Mouse (Mus musculus): ENCODE data around the gene Ssr2. TPM values are rescaled to one million over a fixed set of nuclear protein-coding genes. Genes with fewer than 3 reads are reported as not detected.

The Ssr2 gene
- total RNA-seq, 2 experiments from 2014 or later, result 86.8 to 91.6 TPM

DNA sequence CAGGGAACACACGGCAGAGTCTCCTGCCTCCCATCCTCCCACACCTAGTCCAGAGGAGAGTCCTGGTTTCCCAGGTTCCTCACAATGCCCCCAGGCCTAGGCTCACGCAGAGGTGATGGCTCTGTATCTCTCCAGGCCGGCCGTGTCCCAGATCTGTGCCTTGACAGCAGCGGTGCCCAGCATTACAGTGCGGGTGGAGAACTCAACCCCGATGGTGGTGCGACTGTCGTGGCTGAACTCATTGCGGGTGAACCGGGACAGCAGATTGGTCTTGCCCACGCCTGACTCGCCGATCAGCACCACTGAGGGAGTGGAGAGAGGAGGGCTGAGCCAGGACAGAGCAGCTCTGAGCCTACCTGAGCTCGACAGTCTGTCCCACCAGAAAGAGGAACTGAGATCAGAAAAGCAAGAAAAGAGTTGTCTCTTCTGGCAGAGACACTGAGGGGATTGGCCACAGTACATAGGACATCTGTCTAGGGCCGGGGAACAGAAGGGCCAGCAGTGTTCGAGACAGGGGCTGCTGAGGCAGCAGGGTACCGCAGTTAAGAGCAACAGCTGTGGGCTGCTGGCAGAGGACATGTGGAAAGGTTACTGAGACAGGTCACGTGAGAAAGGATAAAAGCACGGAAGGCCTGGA is 30.6 kb upstream of the Ssr2 start:
- H3K27ac ChIP-seq, result no peak overlapping the region
- no peak for DNase-seq (ENCODE audit: low spot score in 2 of 2)
- H3K4me3 ChIP-seq, result no peak overlapping the region
- TF ChIP-seq CTCF (conservative IDR thresholded peaks at IDR 0.05), result no peak

DNA sequence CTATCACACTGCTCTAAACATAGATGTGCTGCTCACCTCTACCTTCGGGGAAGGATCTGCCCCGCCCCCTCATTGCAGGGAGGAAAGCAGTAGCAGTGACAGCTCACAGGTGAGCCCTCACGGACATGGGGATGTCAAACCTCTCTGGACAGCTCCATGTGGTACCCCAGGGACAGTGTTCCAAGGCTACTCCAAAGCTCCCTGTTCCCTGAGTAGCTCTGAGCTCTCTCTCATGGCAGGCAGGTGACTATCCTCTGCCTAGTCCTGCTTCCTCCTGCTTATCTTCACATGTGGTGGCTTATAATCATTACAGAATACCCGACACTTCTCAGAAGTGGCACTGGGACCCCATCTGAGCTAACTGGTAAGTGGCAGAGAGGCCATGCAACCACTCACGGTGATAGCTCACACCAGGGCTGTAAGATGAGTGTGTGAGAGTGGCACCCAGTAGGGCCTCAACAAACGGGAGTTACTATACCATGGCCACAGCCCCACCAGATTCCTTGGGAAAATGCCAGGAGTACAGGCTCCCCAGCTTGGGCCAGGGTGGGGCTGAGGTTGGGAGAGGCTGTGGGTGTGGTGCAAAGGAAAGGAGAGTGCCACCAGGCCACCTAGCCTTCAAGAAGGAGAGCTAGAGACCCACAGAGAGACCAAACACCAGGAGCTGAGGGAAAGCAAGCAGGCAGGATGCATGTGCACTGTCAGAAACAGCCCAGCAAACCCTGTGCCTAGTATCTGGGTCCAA is 28.8 kb upstream of the Ssr2 start:
- Histone ChIP-seq H3K4me3 (no peak overlapping the region), H3K27ac (no peak overlapping the region)
- DNase-seq (ENCODE audit: low spot score in 2 of 2), result no peak
- TF ChIP-seq CTCF (conservative IDR thresholded peaks at IDR 0.05), result no peak

DNA sequence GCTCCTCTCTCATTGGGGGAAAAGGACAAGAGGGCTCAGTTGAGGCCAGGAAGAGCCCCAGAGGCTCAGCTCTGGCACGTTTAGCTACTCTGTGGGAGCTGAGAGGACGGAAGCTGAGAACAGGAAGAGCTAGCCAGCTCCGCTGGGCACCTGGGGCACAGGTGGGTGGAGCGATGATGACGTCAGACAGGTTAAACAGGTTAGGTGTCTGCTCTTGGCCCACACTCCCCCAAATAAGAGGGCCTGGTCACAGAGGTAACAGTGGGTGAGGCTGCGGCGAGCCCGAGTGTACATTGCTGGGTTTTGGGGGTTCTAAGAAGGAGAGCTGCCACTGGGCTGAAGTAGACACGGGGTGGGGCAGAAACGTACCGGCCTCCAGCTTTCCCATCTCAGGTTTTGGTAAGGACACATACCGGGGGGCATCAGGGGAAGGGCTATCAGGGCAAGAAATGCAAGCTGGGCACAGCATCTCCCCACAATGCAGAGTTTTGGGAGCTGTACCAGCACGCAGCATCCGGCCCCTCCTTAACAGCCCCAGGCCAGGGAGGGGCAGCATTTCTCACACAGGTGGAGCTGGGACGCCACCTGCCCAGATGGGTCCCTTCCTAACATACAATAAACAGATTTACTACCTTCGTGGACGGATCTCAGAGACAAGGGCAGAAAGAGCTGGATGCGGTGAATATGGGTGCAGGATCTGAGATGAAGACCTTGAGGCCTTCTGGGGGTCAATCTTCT is 27.3 kb upstream of the Ssr2 start, which contains the start of gene Rab25:
Gene Rab25, minus strand, starts transcription at position 121 of the 738 bp plus-strand sequence.
- DNase-seq (ENCODE audit: low spot score in 2 of 2), result no peak
- Histone ChIP-seq H3K27ac (no peak within 1 kb of the TSS), H3K4me3 (no peak within 1 kb of the TSS)
- TF ChIP-seq CTCF (conservative IDR thresholded peaks at IDR 0.05), result no peak

DNA sequence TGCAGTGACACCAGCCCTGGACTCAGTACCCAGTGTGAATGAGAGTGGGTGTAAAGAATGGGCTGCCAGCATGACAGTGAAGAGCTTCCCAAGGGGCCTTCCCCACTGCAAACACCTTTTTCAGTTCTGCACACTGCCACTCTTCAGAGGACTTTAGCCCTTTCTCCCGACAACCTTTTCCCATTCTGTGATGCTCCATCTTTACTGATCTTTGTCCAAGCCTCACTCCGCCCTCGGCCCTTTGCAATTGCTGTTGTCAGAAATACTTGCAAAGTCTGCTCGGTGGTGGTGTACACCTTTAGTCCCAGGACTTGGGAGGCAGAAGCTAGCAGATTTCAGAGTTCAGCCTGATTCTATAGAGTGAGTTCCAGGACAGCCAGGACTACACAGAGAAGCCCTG is 24.1 kb upstream of the Ssr2 start:
- TF ChIP-seq CTCF (conservative IDR thresholded peaks at IDR 0.05), result no peak
- H3K27ac ChIP-seq, result no peak overlapping the region
- DNase-seq (ENCODE audit: low spot score in 2 of 2), result no peak
- peak overlapping the region; percentile 98 for H3K4me3 ChIP-seq

DNA sequence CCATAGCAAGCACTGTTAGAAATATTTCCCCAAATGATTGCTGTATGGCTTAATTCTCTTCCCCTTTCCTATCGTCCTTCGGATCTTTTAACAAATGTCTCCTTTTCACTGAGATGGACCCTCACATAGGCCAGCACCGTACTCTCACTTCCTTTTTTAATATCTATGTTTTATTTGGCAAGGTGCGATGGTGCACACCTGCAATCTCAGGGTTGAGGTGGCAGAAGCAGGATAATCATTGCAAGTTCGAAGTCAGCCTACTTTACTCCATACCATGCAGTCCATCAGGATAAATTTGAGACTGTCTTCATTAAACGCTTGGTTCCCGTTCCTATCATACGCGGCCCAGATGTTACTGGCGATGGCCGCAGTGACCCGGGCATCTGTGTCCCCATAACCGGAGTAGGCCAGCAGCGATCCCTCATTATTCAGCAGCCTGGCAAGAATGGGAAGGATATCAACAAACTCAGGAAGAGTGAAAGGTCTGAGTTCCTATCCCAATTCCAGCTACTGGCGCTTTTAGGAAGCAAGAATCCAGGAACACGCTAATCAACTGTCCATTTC is 23.5 kb upstream of the Ssr2 start:
- TF ChIP-seq CTCF (conservative IDR thresholded peaks at IDR 0.05), result no peak
- DNase-seq (ENCODE audit: low spot score in 2 of 2), result no peak
- Histone ChIP-seq H3K4me3 (peak overlapping the region; percentile 98), H3K27ac (peak overlapping the region; percentile 99)

GRCm38 (mm10) chr3:88552676-88553524 is 22.8 kb upstream of the Ssr2 start, which contains the start of gene Lamtor2:
Gene Lamtor2 (minus strand): TSS chr3:88553074.
- Histone ChIP-seq H3K4me3 (peak within 1 kb of the TSS; percentile 98), H3K27ac (peak within 1 kb of the TSS; percentile 99)
- TF ChIP-seq CTCF (conservative IDR thresholded peaks at IDR 0.05), result no peak
- peak; percentile 99 for DNase-seq (ENCODE audit: low spot score in 2 of 2)

DNA sequence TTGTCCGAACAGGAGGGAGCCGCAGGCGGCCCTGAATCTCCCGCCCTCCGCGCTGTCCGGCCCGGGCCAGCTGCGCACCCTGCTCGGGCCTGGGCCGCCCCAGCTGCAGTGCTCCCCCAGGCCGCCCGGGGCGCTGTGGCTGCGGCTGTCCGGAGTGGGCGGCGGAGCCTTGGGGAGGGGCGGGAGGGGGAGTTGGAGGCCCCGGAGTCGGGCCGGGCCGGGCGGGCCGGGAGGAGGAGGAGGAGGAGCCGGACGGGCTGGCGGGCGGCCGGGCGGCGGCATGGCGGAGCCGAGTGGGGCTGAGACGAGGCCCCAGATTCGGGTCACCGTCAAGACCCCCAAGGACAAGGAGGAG is 22.2 kb upstream of the Ssr2 start, which contains the start of gene Ubqln4:
Gene Ubqln4, plus strand, starts transcription at position 234 of the 355 bp plus-strand sequence.
- H3K27ac ChIP-seq, result peak within 1 kb of the TSS; percentile 99
- H3K4me3 ChIP-seq, result peak within 1 kb of the TSS; percentile 98
- DNase-seq (ENCODE audit: low spot score in 2 of 2), result peak; percentile 82 to 92
- TF ChIP-seq CTCF (conservative IDR thresholded peaks at IDR 0.05), result peak; percentile 84

- H3K4me3 ChIP-seq, result peak overlapping the region; percentile 98
- peak; percentile 41 to 64 for DNase-seq (ENCODE audit: low spot score in 2 of 2)
- no peak for TF ChIP-seq CTCF (conservative IDR thresholded peaks at IDR 0.05)
- H3K27ac ChIP-seq, result peak overlapping the region; percentile 99
Observed at GRCm38 (mm10) chr3:88553880-88554586, 21.6 kb upstream of the Ssr2 start.

GRCm38 (mm10) chr3:88555069-88555605 is 20.5 kb upstream of the Ssr2 start:
- no peak overlapping the region for H3K27ac ChIP-seq
- H3K4me3 ChIP-seq, result no peak overlapping the region; the same call in 1 of the 2 replicates
- TF ChIP-seq CTCF (conservative IDR thresholded peaks at IDR 0.05), result no peak
- no peak for DNase-seq (ENCODE audit: low spot score in 2 of 2)

GRCm38 (mm10) chr3:88555731-88556130 is 19.9 kb upstream of the Ssr2 start:
- DNase-seq (ENCODE audit: low spot score in 2 of 2), result no peak
- TF ChIP-seq CTCF (conservative IDR thresholded peaks at IDR 0.05), result no peak
- H3K4me3 ChIP-seq, result no peak overlapping the region
- H3K27ac ChIP-seq, result no peak overlapping the region

DNA sequence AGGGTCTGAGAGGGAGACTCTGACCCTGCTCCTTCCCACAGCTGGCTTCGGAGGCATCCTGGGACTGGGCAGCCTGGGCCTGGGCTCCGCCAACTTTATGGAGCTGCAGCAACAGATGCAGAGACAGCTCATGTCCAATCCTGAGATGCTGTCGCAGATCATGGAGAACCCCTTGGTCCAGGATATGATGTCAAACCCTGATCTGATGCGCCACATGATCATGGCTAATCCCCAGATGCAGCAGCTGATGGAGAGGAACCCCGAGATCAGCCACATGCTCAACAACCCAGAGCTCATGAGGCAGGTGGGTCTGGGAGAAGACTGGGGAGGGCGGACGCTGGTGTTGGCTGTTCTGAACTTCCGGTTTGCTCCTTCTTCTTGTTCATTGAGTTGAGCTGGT is 19.1 kb upstream of the Ssr2 start:
- Histone ChIP-seq H3K4me3 (no peak overlapping the region), H3K27ac (no peak overlapping the region)
- no peak for DNase-seq (ENCODE audit: low spot score in 2 of 2)
- TF ChIP-seq CTCF (conservative IDR thresholded peaks at IDR 0.05), result no peak

Measured in layer of hippocampus, adult 2 months (tissue).